Mouse (Mus musculus): ENCODE results near the gene Myadm. TPM values are rescaled to one million over a fixed set of nuclear protein-coding genes. Genes with fewer than 3 reads are reported as not detected.
A peak's percentile ranks its signal among the peaks of the same experiment; 100 is the strongest.

Gene Myadm
- polyA plus RNA-seq, 1 experiment from 2014 or later = 76.4 TPM

GRCm38 (mm10) chr7:3314121-3314520 lies 25.2 kb downstream of the Myadm start:
- no peak for DNase-seq (ENCODE audit: low read depth, low spot score)
- ChIA-PET POLR2A (no interaction called here), CTCF (interaction anchor here (1.1 kb wide), 1 partner anchor 9 kb away, joined by 3 read pairs; no protein-coding TSS in a partner anchor)
- ATAC-seq = no peak
- no peaks in the 10 kb centered on the region for H3K27me3 ChIP-seq
- TF ChIP-seq CTCF (IDR thresholded peaks at IDR 0.05) = no peak
- in situ Hi-C loops (cut with MboI; ENCODE audit: low pct_unique_long_range_greater_than_20kb) = no loop called here

GRCm38 (mm10) chr7:3317704-3318103 lies 28.8 kb downstream of the Myadm start:
- no peaks in the 10 kb centered on the region for H3K27me3 ChIP-seq
- TF ChIP-seq CTCF (IDR thresholded peaks at IDR 0.05) = no peak
- ATAC-seq = no peak
- POLR2A ChIA-PET = no interaction called here
- in situ Hi-C loops (cut with MboI; ENCODE audit: low pct_unique_long_range_greater_than_20kb) = no loop called here
- no peak for DNase-seq (ENCODE audit: low read depth, low spot score)
- CTCF ChIA-PET = no interaction called here

- ATAC-seq (peak; percentile 71), DNase-seq (ENCODE audit: low read depth, low spot score) (no peak)
- in situ Hi-C loops (cut with MboI; ENCODE audit: low pct_unique_long_range_greater_than_20kb) = no loop called here
- no peaks in the 10 kb centered on the region for H3K27me3 ChIP-seq
- CTCF ChIA-PET = interaction anchor here (0.7 to 2.3 kb wide), 3 partner anchors 14 to 132 kb away, joined by 3 to 7 read pairs (median 4); no protein-coding TSS in a partner anchor
- POLR2A ChIA-PET = no interaction called here
- TF ChIP-seq CTCF (IDR thresholded peaks at IDR 0.05) = no peak
Measured at GRCm38 (mm10) chr7:3320856-3321255, 32.0 kb downstream of the Myadm start.

- no peak for TF ChIP-seq CTCF (IDR thresholded peaks at IDR 0.05)
Measured at GRCm38 (mm10) chr7:3323826-3324225, 34.9 kb downstream of the Myadm start.

GRCm38 (mm10) chr7:3327961-3328360 lies 39.1 kb downstream of the Myadm start:
- no peaks in the 10 kb centered on the region for H3K27me3 ChIP-seq
- TF ChIP-seq CTCF (IDR thresholded peaks at IDR 0.05) = no peak
- in situ Hi-C loops (cut with MboI; ENCODE audit: low pct_unique_long_range_greater_than_20kb) = loop anchor here (5.0 kb wide), 1 partner anchor 119 kb away; no protein-coding TSS in a partner anchor
- DNase-seq (ENCODE audit: low read depth, low spot score) (no peak), ATAC-seq (no peak)
- POLR2A ChIA-PET = no interaction called here
- CTCF ChIA-PET = no interaction called here

More at GRCm38 (mm10) chr7:3323826-3324225, 34.9 kb downstream of the Myadm start:
- no peak for DNase-seq (ENCODE audit: low read depth, low spot score)
- no peak for ATAC-seq
- CTCF ChIA-PET = no interaction called here
- no peaks in the 10 kb centered on the region for H3K27me3 ChIP-seq
- POLR2A ChIA-PET = no interaction called here
- in situ Hi-C loops (cut with MboI; ENCODE audit: low pct_unique_long_range_greater_than_20kb) = no loop called here

GRCm38 (mm10) chr7:3329776-3330546 lies 41.1 kb downstream of the Myadm start:
- no peak for DNase-seq (ENCODE audit: low read depth, low spot score)
- peaks cover 4% of the 10 kb centered on the region for H3K27me3 ChIP-seq
- in situ Hi-C loops (cut with MboI; ENCODE audit: low pct_unique_long_range_greater_than_20kb) = loop anchor here (5.0 kb wide), 1 partner anchor 117 kb away; no protein-coding TSS in a partner anchor
- peak; percentile 84 for ATAC-seq
- TF ChIP-seq CTCF (IDR thresholded peaks at IDR 0.05) = peak; percentile 96
- CTCF ChIA-PET = interaction anchor here (1.7 to 2.9 kb wide), 2 partner anchors 11 to 119 kb away, joined by 5 to 10 read pairs; no protein-coding TSS in a partner anchor
- POLR2A ChIA-PET = no interaction called here

GRCm38 (mm10) chr7:3331171-3331570 lies 42.3 kb downstream of the Myadm start:
- POLR2A ChIA-PET = no interaction called here
- TF ChIP-seq CTCF (IDR thresholded peaks at IDR 0.05) = no peak
- in situ Hi-C loops (cut with MboI; ENCODE audit: low pct_unique_long_range_greater_than_20kb) = no loop called here
- peaks cover 4% of the 10 kb centered on the region for H3K27me3 ChIP-seq
- no peak for DNase-seq (ENCODE audit: low read depth, low spot score)
- CTCF ChIA-PET = interaction anchor here (0.8 to 2.9 kb wide), 4 partner anchors 10 to 117 kb away, joined by 3 to 10 read pairs (median 4); no protein-coding TSS in a partner anchor
- ATAC-seq = no peak

GRCm38 (mm10) chr7:3331581-3332223 lies 42.8 kb downstream of the Myadm start:
- ChIA-PET POLR2A (interaction anchor here (0.6 kb wide), 1 partner anchor 241 kb away, joined by 3 read pairs; no protein-coding TSS in a partner anchor), CTCF (interaction anchor here (0.8 to 2.9 kb wide), 4 partner anchors 10 to 117 kb away, joined by 3 to 10 read pairs (median 4); no protein-coding TSS in a partner anchor)
- DNase-seq (ENCODE audit: low read depth, low spot score) = no peak
- peak; percentile 49 for ATAC-seq
- in situ Hi-C loops (cut with MboI; ENCODE audit: low pct_unique_long_range_greater_than_20kb) = no loop called here
- H3K27me3 ChIP-seq = peaks cover 4% of the 10 kb centered on the region
- no peak for TF ChIP-seq CTCF (IDR thresholded peaks at IDR 0.05)

GRCm38 (mm10) chr7:3332224-3332615 lies 43.3 kb downstream of the Myadm start:
- ChIA-PET POLR2A (interaction anchor here (0.6 kb wide), 1 partner anchor 240 kb away, joined by 3 read pairs; no protein-coding TSS in a partner anchor), CTCF (interaction anchor here (1.4 kb wide), 1 partner anchor 112 kb away, joined by 3 read pairs; no protein-coding TSS in a partner anchor)
- peaks cover 4% of the 10 kb centered on the region for H3K27me3 ChIP-seq
- DNase-seq (ENCODE audit: low read depth, low spot score) (no peak), ATAC-seq (no peak)
- TF ChIP-seq CTCF (IDR thresholded peaks at IDR 0.05) = no peak
- in situ Hi-C loops (cut with MboI; ENCODE audit: low pct_unique_long_range_greater_than_20kb) = no loop called here

GRCm38 (mm10) chr7:3332619-3333521 lies 44.0 kb downstream of the Myadm start, which contains the start of gene Cacng7:
Gene Cacng7, plus strand, starts transcription at chr7:3332955.
- in situ Hi-C loops (cut with MboI; ENCODE audit: low pct_unique_long_range_greater_than_20kb) = no loop called here
- DNase-seq (ENCODE audit: low read depth, low spot score) = no peak
- CTCF ChIA-PET = interaction anchor here (1.1 to 1.4 kb wide), 2 partner anchors 9 to 111 kb away, joined by 3 read pairs; no protein-coding TSS in a partner anchor

More at GRCm38 (mm10) chr7:3332619-3333521, 44.0 kb downstream of the Myadm start, which contains the start of gene Cacng7:
- H3K27me3 ChIP-seq = peaks cover 10% of the 10 kb centered on the region
- no peak for TF ChIP-seq CTCF (IDR thresholded peaks at IDR 0.05)
- POLR2A ChIA-PET = no interaction called here
- no peak for ATAC-seq
